9 mouse cellular contexts compared by ENCODE assay signal in genomic region chr19:45208438-45209060, GRCm38 (mm10). TPM values are rescaled to one million over a fixed set of nuclear protein-coding genes. Genes with fewer than 3 reads are reported as not detected.
DNase-seq lines count a peak whose midpoint lies in the region; ATAC-seq lines count a peak whose summit lies in the region.
"Had no signal": no experiment of that assay in that cellular context is flagged by ENCODE, and none has a peak within 500 bp of the region (broad histone marks: within the 10 kb centered on the region; RNA-seq: fewer than 3 reads in every experiment).

No protein-coding gene starts in this region.

- H3K9me3 ChIP-seq in forebrain, embryonic 11.5 days (ENCODE audit: control insufficient read depth, low read length): no peaks in the 10 kb centered on the region
- H3K9me3 ChIP-seq in forebrain, embryonic 16.5 days (ENCODE audit: control insufficient read depth, low read length): no peaks in the 10 kb centered on the region
- no peaks in the 10 kb centered on the region for H3K9me3 ChIP-seq in limb, embryonic 15.5 days

- no peak overlapping the region for H3K9ac ChIP-seq in forebrain, embryonic 11.5 days (ENCODE audit: low read length)
- H3K9ac ChIP-seq in forebrain, embryonic 16.5 days (replicated peaks; ENCODE audit: low read depth, low read length): no peak overlapping the region
- H3K9ac ChIP-seq in limb, embryonic 15.5 days: no peak overlapping the region

- no peak overlapping the region for H3K4me3 ChIP-seq in forebrain, embryonic 11.5 days (ENCODE audit: low read depth, low read length)
- H3K4me3 ChIP-seq in forebrain, embryonic 16.5 days (replicated peaks; ENCODE audit: low read length): no peak overlapping the region
- H3K4me3 ChIP-seq in limb, embryonic 15.5 days: peak overlapping the region; percentile 30

- 0 out of 2 replicates have a peak, but pooled peaks cover 2% of the 10 kb centered on the region for H3K27me3 ChIP-seq in forebrain, embryonic 11.5 days (ENCODE audit: control insufficient read depth, insufficient read depth, low read length)
- H3K27me3 ChIP-seq in forebrain, embryonic 16.5 days (replicated peaks; ENCODE audit: control insufficient read depth, insufficient read depth, low read length): no peaks in the 10 kb centered on the region; the same call in 1 of the 2 replicates
- H3K27me3 ChIP-seq in limb, embryonic 15.5 days: peaks cover 6% of the 10 kb centered on the region; the same call in 1 of the 2 replicates

- WGBS in forebrain, embryonic 11.5 days: 16% methylated on average over 22 of the region's 22 CpGs
- 19% methylated on average over 22 of the region's 22 CpGs for whole genome bisulfite sequencing in forebrain, embryonic 16.5 days
- 12% methylated on average over 22 of the region's 22 CpGs for WGBS in limb, embryonic 15.5 days

- DNase-seq in forebrain, embryonic 11.5 days (ENCODE audit: low spot score): peak; percentile 53
- DNase-seq in spleen, postnatal 4 days (ENCODE audit: low spot score in 2 of 2): peak; percentile 12 to 47
- DNase-seq in spleen, adult 18-20 months: no peak
- DNase-seq in B cell, adult 2 months: no peak
- no peak for DNase-seq in c-Kit-positive CD71-positive TER-119-positive erythroid progenitor cells, embryonic 14.5 days (ENCODE audit: low spot score)
- no peak for DNase-seq in thymus, postnatal 10 days (ENCODE audit: low spot score in 2 of 2)
- DNase-seq: lung, adult 2 months had no signal

- no peak overlapping the region for H3K27ac ChIP-seq in forebrain, embryonic 11.5 days (ENCODE audit: low read depth, low read length)
- H3K27ac ChIP-seq in forebrain, embryonic 16.5 days (ENCODE audit: low read length): no peak overlapping the region
- peak overlapping the region; percentile 43 for H3K27ac ChIP-seq in limb, embryonic 15.5 days

- H3K4me2 ChIP-seq in forebrain, embryonic 11.5 days (ENCODE audit: low read depth, low read length, severe bottlenecking): 0 out of 2 replicates have a peak overlapping the region, but pooled peaks have one; percentile 2
- H3K4me2 ChIP-seq in forebrain, embryonic 16.5 days (ENCODE audit: low read length): no peak overlapping the region
- H3K4me2 ChIP-seq in limb, embryonic 15.5 days: peak overlapping the region; percentile 47

- H3K4me1 ChIP-seq in forebrain, embryonic 11.5 days (replicated peaks; ENCODE audit: control insufficient read depth, insufficient read depth, low read length): 0 out of 2 replicates have a peak, but pooled peaks cover 2% of the 10 kb centered on the region
- no peaks in the 10 kb centered on the region for H3K4me1 ChIP-seq in forebrain, embryonic 16.5 days (replicated peaks; ENCODE audit: control insufficient read depth, insufficient read depth, low read length)
- peaks cover 12% of the 10 kb centered on the region for H3K4me1 ChIP-seq in limb, embryonic 15.5 days

- no peak for ATAC-seq in forebrain, embryonic 11.5 days (replicated peaks; ENCODE audit: low FRiP score)
- no peak for ATAC-seq in forebrain, embryonic 16.5 days
- no peak for ATAC-seq in limb, embryonic 15.5 days (ENCODE audit: insufficient number of reproducible peaks, low FRiP score, low TSS enrichment, low read depth)

- H3K36me3 ChIP-seq in forebrain, embryonic 11.5 days (ENCODE audit: control insufficient read depth, insufficient read depth, low read length): no peaks in the 10 kb centered on the region
- H3K36me3 ChIP-seq in forebrain, embryonic 16.5 days (ENCODE audit: control insufficient read depth, insufficient read depth): no peaks in the 10 kb centered on the region
- H3K36me3 ChIP-seq in limb, embryonic 15.5 days: no peaks in the 10 kb centered on the region

RNA-seq across cellular contexts. Expression of gene Lbx1, which starts 27.1 kb away (rescaled TPM):
- polyA plus RNA-seq in forebrain, embryonic 11.5 days (2014; fragmentation: Nextera tagmentation; extraction: Ambion mirVana): 0.11 TPM in 1 of 2 replicates, not detected in the other
- polyA plus RNA-seq in forebrain, embryonic 16.5 days (2015; fragmentation: Nextera tagmentation; extraction: Ambion mirVana): not detected in 2 replicates
- polyA plus RNA-seq in limb, embryonic 15.5 days (2015; fragmentation: Nextera tagmentation; extraction: Ambion mirVana): 0.64 and 1.5 TPM in 2 replicates

RNA-seq across cellular contexts. Expression of gene Tlx1, which starts 58.1 kb away (rescaled TPM):
- polyA plus RNA-seq in forebrain, embryonic 11.5 days (2014; fragmentation: Nextera tagmentation; extraction: Ambion mirVana): not detected in 2 replicates
- polyA plus RNA-seq in forebrain, embryonic 16.5 days (2015; fragmentation: Nextera tagmentation; extraction: Ambion mirVana): not detected in 2 replicates
- 0.87 and 0.88 TPM in 2 replicates for polyA plus RNA-seq in limb, embryonic 15.5 days (2015; fragmentation: Nextera tagmentation; extraction: Ambion mirVana)
- polyA plus RNA-seq: lung, adult 2 months had no signal

Comparison
In these comparisons a context has a peak if more than half of its experiments do, and no peak if none do; other contexts are left out.
1. DNase-seq: peak in forebrain, embryonic 11.5 days (single experiment) and spleen, postnatal 4 days (2 of 2); none in spleen, adult 18-20 months (0 of 2), B cell, adult 2 months (0 of 2), c-Kit-positive CD71-positive TER-119-positive erythroid progenitor cells, embryonic 14.5 days (single experiment) and thymus, postnatal 10 days (0 of 2).